Mouse (Mus musculus) hindlimb bud, embryonic 11.5 days (tissue): ENCODE data around the gene Ttbk2.
A peak's percentile ranks its signal among the peaks of the same experiment; 100 is the strongest.

ENCODE experiments used
- DNase-seq: peaks from one replicate; pipeline ENCODE4 v3.0.0-alpha.2; 2012; ENCODE audit warnings: low read depth, low spot score; ENCODE audit errors: extremely low spot score

Ttbk2 gene

GRCm38 (mm10) chr2:120748041-120748440 is 102.4 kb downstream of the Ttbk2 start:
- DNase-seq = no peak

- no peak for DNase-seq
These were observed 104.9 kb downstream of the Ttbk2 start for GRCm38 (mm10) chr2:120745496-120745895.

- DNase-seq = no peak
These were observed 118.4 kb downstream of the Ttbk2 start for GRCm38 (mm10) chr2:120731877-120732530.

- DNase-seq = peak; percentile 63
These were observed 119.1 kb downstream of the Ttbk2 start for GRCm38 (mm10) chr2:120731167-120731862.

- no peak for DNase-seq
These were observed 119.7 kb downstream of the Ttbk2 start for GRCm38 (mm10) chr2:120730639-120731166.

GRCm38 (mm10) chr2:120729775-120730585 is 120.4 kb downstream of the Ttbk2 start:
- DNase-seq = no peak

- DNase-seq = no peak
These were observed 126.2 kb downstream of the Ttbk2 start for GRCm38 (mm10) chr2:120724176-120724575.

- DNase-seq = no peak
These were observed 126.8 kb downstream of the Ttbk2 start for GRCm38 (mm10) chr2:120723621-120724020.

- DNase-seq = no peak
These were observed 127.9 kb downstream of the Ttbk2 start for GRCm38 (mm10) chr2:120722491-120722890.

- DNase-seq = no peak
These were observed 128.5 kb downstream of the Ttbk2 start for GRCm38 (mm10) chr2:120721911-120722310.

- DNase-seq = no peak
These were observed 129.6 kb downstream of the Ttbk2 start for GRCm38 (mm10) chr2:120720821-120721220.

- no peak for DNase-seq
These were observed 131.9 kb downstream of the Ttbk2 start for GRCm38 (mm10) chr2:120718496-120718895.

- DNase-seq = no peak
These were observed 137.0 kb downstream of the Ttbk2 start for GRCm38 (mm10) chr2:120713441-120713840.

GRCm38 (mm10) chr2:120710948-120711347 is 139.5 kb downstream of the Ttbk2 start:
- no peak for DNase-seq

GRCm38 (mm10) chr2:120710154-120710553 is 140.2 kb downstream of the Ttbk2 start:
- no peak for DNase-seq

GRCm38 (mm10) chr2:120707041-120707440 is 143.4 kb downstream of the Ttbk2 start:
- DNase-seq = no peak

GRCm38 (mm10) chr2:120702675-120703074 is 147.7 kb downstream of the Ttbk2 start:
- DNase-seq = no peak

- DNase-seq = no peak
These were observed 150.0 kb downstream of the Ttbk2 start for GRCm38 (mm10) chr2:120700379-120700885.

GRCm38 (mm10) chr2:120697767-120698166 is 152.6 kb downstream of the Ttbk2 start:
- no peak for DNase-seq
